In genomic region chr16:37010370-37010769, GRCm38 (mm10) we compare ENCODE assay signal across 9 mouse cellular contexts. TPM values are rescaled to one million over a fixed set of nuclear protein-coding genes. Genes with fewer than 3 reads are reported as not detected.
DNase-seq lines count a peak whose midpoint lies in the region; ATAC-seq lines count a peak whose summit lies in the region.
"Had no signal": no experiment of that assay in that cellular context is flagged by ENCODE, and none has a peak within 500 bp of the region (broad histone marks: within the 10 kb centered on the region; RNA-seq: fewer than 3 reads in every experiment).

No protein-coding gene starts in this region.

- peak; percentile 51; the same call in 1 of the 2 replicates for ATAC-seq in midbrain, embryonic 13.5 days

- intact Hi-C loops in left cerebral cortex, postnatal 4 days (cut with DNase I) = loop anchor here (10.0 kb wide), 1 partner anchor 126 kb away; no protein-coding TSS in a partner anchor

- H3K27me3 ChIP-seq in midbrain, embryonic 13.5 days = no peaks in the 10 kb centered on the region

- peak overlapping the region; percentile 98; the same call in 1 of the 2 replicates for H3K4me2 ChIP-seq in midbrain, embryonic 13.5 days (replicated peaks)

- H3K9me3 ChIP-seq in midbrain, embryonic 13.5 days = no peaks in the 10 kb centered on the region

- H3K36me3 ChIP-seq in midbrain, embryonic 13.5 days = no peaks in the 10 kb centered on the region

- no peak overlapping the region for H3K27ac ChIP-seq in midbrain, embryonic 13.5 days

- H3K4me3 ChIP-seq in midbrain, embryonic 13.5 days (replicated peaks) = no peak overlapping the region

- peak; percentile 20 to 21 for DNase-seq in left cerebral cortex, adult 18-20 months (ENCODE audit: low spot score in 2 of 2)
- no peak for DNase-seq in left cerebral cortex, postnatal 4 days
- peak; percentile 47 for DNase-seq in R1 (ENCODE audit: low read depth, low spot score)
- peak; percentile 68 for DNase-seq in embryo, embryonic 11 days
- peak; percentile 20 for DNase-seq in heart, postnatal 4 days
- DNase-seq in layer of hippocampus, postnatal 14 days (ENCODE audit: low spot score in 2 of 2) = peak; percentile 20 to 79
- DNase-seq in thymus, postnatal 4 days = peak; percentile 18

- 56% methylated on average over 4 of the region's 4 CpGs for WGBS in midbrain, embryonic 13.5 days

- H3K9ac ChIP-seq in midbrain, embryonic 13.5 days (replicated peaks) = no peak overlapping the region

- peaks cover 17% of the 10 kb centered on the region for H3K4me1 ChIP-seq in midbrain, embryonic 13.5 days (replicated peaks)

RNA-seq across cellular contexts. Expression of gene Polq, which starts 1.2 kb away (rescaled TPM):
- 1 to 10 TPM; 1.1 to 1.2 TPM for total RNA-seq in left cerebral cortex, adult 18-20 months (2021)
- 1 to 10 TPM; 3.7 to 4.7 TPM for total RNA-seq in left cerebral cortex, postnatal 4 days (2021)
- total RNA-seq in heart, postnatal 4 days (2021) = 1 to 10 TPM; 7.0 to 7.4 TPM
- 1 to 10 TPM; 1.6 to 2.1 TPM for total RNA-seq in layer of hippocampus, postnatal 14 days (2021)
- polyA plus RNA-seq in midbrain, embryonic 13.5 days (2015; fragmentation: Nextera tagmentation; extraction: Ambion mirVana) = 4.3 and 4.7 TPM in 2 replicates

RNA-seq across cellular contexts. Expression of gene Fbxo40, which starts 20.1 kb away (rescaled TPM):
- total RNA-seq in left cerebral cortex, adult 18-20 months (2021) = under 1 TPM in 1 of 2 experiments, not detected in 1; 0.73 TPM
- under 1 TPM; 0.38 to 0.40 TPM for total RNA-seq in left cerebral cortex, postnatal 4 days (2021)
- 10 to 100 TPM; 85.0 to 86.7 TPM for total RNA-seq in heart, postnatal 4 days (2021)
- total RNA-seq in layer of hippocampus, postnatal 14 days (2021) = under 1 TPM in 1 of 2 experiments, not detected in 1; 0.33 TPM
- not detected in 2 replicates for polyA plus RNA-seq in midbrain, embryonic 13.5 days (2015; fragmentation: Nextera tagmentation; extraction: Ambion mirVana)
- polyA plus RNA-seq: erythroblast, embryonic 14.5 days had no signal

Comparison
In these comparisons a context has a peak if more than half of its experiments do, and no peak if none do; other contexts are left out.
1. RNA of gene Fbxo40, which starts 20.1 kb away (total RNA-seq): 85.0 to 86.7 TPM in heart, postnatal 4 days; 0.73 TPM in left cerebral cortex, adult 18-20 months, 0.38 to 0.40 TPM in left cerebral cortex, postnatal 4 days and 0.33 TPM in layer of hippocampus, postnatal 14 days; every median in the first group is over 10 times any median in the second.